Mouse (Mus musculus) lung, adult 18-20 months (tissue): Measurements from ENCODE around the gene Ntrk3.

Experiments
- DNase-seq, 2 experiments: peaks; one replicate each; pipeline ENCODE4 v3.0.0; 2022; ENCODE audit warnings: mixed read lengths in 2 of 2

The Ntrk3 gene

DNA sequence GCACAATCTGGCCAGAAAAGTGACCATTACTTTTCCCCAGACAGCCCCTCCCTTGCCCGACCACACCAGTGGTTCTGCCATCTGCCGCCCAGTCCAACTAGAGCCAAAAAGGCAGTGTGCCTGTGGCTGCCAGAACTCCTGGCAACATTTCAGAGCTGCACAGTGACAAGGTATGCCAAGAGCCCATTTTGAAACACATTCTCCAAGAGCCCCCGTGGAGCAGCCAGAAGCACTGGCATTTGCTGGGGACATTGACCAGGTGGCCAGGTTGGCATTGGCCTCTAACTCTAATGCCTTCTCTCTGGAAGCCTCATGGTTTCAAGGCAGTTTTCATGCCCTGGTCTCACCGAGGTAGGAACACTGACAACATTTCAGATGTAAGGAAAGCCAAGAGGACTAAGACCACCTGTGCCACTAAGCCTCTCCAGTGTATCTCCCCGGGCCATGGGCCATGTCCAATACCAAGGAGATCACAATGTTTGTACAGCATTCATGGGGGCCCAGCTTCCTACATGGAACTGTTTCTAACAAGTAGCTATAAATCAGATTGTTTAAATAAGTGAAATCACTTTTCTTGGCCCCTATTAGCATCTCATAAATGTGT is 218.9 kb downstream of the Ntrk3 start:
- no peak for DNase-seq

DNA sequence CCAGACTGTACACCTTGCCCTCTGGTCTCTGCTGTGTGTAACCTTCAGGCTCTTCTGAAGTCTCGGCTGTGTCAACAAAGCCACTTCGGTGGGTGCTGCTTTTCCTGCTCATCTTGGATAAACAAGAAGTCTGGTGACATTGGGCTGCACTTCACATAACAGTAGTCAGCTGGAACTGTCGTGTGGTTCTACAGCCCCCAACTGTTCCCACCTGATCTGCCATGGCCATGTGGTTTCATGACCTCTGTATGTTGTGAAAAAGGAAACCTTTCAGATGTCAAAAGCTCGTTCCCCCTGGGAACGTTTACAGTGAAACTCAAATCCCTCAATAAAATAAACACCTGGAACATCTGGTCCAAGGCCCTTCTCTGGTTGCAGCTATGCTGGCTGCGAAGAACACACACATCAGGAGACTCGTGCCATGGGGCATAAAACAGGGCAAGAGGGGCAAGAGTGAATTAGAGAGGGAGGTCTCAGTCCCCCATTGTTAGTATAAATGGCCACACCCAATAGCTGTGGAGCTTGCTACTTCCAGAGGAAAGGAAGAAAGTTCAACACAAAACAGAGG is 222.7 kb downstream of the Ntrk3 start:
- DNase-seq = no peak

DNA sequence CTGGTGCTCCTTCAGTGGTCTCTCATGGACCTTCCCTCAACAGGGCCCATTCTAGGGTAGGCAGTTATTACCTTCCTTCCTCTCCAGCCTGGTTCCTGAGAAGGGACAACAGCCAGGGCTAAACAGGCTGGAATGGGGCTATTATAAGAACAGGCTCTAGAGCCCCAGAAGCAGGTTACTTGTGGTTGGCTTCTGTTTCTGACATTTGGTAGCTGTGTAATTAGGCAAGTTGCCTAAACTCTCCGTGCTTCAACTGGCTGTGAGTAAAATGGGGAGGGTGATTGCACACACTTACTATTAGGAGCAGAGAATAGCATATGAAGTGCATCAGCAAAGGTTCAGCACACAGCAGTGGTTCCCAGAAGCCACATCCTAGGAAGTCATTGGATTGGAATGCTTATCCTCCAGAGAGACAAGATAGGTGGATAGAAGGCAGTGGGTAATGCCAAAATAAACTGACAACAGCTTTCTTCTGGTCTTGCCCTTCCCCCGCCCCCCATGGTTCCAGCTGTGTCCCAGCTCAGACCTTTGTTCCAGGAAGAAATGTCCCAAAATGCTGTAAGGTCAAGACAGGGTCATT is 230.7 kb downstream of the Ntrk3 start:
- no peak for DNase-seq

DNA sequence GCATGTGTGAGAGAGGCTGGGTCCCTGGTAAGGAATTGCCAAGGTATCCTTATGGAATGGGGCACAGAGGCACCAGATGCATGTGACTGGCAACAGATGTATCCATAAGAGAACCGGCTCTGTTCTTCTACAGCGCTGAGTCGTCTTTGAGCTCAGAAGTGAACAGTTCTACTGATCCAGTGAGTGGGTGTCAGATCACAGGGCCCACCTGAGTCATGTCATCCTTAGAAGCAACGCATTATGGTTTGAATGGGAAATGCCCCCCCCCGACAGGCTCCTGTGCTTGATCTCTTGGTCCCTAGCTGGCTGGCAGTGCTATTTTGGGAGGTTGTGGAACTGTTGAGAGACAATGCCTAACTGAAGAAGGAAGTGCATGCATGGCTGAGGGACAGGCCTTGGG is 236.9 kb downstream of the Ntrk3 start:
- no peak for DNase-seq

DNA sequence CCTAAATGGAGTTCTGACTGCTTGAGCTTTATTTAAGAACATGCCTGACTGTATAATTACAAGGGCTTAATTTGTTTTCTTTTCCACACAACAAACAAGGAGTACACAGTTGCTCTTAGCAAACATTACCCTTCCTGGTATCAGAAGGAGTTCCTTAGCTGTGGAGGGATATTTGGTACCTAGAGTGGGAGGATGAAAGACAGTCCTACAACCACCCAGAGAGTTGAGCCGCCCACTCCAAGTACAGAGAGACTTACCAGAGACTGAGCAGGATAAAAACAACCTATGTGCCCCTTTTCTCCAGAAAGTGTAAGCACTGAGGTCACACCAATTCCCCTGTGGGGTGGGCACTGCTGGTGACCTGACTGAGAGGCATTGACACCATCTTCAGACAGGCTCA is 237.8 kb downstream of the Ntrk3 start:
- no peak for DNase-seq

DNA sequence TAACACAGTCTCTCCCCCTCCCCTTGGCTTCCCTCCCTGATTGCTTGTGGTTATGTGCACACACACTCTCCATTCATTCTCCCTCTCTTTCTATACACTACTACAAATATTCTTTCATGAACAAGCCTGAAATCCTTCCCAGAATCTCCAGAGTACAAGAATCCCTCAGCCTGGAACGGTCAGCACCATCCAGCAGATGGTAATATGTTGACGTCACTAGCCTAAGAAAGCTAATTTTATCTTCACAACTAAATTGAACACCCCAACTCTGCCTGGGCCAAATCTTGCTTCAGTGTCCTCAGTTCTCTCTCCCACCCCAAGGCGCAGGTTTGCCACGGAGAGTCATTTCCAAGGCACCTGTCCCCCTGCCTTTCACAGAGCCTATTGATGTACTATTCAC is 239.5 kb downstream of the Ntrk3 start:
- no peak for DNase-seq

DNA sequence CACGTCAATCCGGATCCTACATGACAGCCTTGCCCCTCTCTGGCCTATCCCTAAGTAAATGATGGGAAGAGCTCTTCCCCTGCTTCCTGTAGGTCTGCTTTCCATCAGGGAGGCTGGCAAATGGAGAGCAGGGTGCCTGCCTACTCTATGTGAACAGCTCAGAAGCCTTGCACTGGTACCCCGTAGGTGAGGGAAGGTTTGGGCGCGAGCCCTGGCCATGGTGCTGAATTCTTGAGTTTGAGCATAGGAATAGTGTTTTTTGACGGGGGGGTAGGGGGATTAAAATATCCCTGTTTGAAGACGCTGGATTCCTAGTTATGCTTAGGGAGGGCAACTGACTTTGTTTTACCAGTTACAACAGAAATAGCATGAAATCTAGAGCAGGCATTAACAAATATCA is 240.0 kb downstream of the Ntrk3 start:
- no peak for DNase-seq

DNA sequence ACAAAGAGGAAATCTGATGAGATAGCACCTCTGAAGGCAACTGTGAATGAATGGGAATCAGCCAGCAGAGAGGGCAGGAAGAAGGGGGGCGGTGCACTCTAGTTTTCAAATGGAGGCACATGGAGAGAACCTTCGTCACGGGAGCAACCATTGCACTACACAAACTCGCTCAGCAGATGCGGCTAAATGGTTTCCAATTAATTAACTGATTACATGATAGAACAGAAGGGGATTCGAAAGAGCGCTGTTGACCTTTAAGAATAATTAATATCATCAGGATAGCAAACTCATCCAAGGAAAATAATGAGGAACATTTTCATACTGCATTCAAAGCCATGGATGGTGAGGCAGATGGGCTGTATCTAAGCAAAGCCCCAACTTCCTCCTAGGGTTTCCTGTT is 244.2 kb downstream of the Ntrk3 start:
- no peak for DNase-seq

DNA sequence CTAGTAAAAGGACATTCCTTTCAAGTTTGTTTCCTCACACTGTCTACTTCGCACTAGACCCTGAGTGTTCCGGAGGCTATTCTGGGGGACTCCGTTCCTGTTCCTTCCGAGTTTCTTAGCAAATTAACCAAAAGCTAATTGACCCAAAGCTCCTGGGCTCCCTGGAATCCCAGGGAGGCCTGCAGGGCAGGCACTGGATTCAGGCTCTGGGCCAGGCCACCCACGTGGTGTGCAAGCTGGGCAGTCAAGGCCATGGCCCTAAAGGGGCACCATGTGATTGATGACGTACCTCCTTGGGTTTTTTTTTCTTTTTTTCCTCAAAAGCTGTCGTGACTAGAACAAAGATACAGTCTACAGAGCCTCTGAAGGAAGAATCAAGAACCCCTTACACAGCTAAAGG is 246.6 kb downstream of the Ntrk3 start:
- no peak for DNase-seq

DNA sequence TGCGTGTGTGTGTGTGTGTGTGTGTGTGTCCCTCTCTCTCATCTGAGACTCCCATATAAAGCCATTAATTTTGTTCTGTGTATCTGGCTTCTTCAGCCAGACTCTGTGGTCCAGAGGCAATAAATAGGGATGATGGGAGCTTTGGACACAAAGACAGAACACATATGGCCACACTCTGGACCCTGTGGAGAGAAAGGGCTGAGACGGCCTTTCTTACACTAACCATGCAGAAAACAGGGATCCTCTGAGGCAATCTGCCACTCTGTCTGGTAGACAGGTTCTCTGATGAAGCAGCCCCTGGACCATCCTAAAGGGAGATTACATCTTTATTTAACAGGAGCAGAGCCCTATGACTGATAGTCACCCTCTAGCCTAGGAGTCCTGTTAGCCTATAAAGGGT is 253.5 kb downstream of the Ntrk3 start:
- DNase-seq = no peak

DNA sequence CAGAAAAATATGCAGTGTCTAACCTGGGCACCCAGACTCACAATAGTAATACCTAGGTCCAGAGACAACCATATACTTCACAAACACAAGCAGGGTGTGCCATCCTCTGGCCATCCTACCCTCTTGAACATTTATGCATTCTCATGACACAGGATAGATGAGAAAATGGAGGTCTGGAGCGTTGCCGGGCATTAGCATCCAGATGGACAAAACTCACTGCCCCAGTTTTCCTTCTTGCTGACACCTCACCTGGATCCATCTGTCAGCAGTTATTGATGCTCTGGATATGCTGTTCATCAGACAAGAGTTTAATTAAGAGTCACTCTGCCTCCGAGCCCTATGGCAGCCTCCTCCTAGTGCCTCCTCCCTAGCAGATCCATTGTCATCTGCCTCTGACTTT is 254.1 kb downstream of the Ntrk3 start:
- no peak for DNase-seq

DNA sequence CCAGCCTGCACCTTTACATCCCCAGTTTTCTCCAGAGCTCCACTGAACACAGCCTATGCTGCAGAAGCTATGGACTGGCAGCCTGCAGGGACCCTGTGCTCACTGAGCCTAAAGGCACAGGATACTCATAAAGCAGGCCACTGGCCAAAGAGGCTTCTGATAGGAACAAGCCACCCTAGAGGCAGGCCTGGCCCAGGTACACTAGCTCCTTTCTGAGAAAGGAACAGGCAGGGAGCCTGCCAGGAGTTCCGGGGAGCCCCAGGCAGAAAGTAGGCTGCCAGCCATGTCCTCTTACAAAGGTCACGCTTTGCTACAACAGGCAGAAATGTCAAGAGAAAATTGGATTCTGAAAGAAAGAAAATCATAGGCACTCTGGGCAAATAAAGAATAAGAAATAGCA is 254.8 kb downstream of the Ntrk3 start:
- DNase-seq = no peak

DNA sequence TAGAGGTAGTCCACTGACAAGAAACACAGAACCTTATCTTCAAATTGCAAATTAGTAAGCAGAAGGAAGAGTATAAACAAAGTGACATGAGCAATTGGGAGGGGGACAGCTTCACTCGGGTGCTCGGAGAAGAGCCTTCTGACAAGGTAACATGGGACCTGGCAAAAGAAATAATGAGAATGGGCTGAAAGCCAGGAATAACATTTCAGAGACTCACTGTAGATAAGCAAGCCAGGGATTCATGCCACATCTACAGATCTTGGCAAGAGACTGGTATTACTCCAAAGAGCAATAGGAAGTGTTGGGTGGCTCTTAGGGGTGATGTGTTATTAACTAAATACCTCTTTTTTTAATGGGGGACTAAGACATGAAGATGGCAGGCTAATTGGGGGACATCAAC is 258.9 kb downstream of the Ntrk3 start:
- DNase-seq = no peak

DNA sequence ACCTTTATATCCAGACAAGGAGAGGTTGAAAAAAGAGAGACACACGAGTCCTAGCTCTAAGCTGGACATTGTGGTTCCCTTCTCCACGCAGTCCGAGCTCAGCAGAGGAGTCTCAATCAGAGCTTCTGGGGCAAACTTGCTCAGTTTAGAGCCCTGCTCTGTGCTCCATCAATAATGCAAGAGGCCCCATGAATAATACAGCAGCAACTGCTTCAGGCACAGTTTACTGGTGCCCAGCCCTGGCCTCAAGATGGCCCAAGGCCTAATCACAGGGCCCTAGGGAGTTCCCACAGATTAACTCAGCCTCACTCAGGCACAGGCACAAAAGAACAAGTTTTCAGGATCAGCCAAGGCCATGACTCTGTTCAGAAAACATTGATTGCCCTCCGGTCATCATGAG is 266.1 kb downstream of the Ntrk3 start:
- no peak for DNase-seq

DNA sequence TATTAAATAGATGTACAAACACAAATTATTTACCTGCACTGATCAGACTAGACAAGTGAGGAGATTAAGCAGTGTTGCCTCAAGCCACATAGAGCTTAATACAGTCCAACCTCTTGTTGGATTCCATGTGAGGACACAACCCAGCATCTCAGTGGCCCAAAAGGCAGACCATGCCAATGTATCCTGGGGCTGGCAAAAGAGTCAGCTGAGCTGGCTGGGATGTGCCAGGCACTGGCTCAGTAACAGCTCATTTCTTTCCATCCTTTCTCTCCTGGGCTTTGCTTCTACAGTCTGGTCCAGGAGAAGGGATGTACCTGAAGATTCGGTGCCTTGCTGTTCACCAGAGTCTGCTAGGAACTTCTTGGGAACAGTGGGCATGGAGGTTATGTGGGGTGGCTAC is 266.5 kb downstream of the Ntrk3 start:
- DNase-seq = no peak

DNA sequence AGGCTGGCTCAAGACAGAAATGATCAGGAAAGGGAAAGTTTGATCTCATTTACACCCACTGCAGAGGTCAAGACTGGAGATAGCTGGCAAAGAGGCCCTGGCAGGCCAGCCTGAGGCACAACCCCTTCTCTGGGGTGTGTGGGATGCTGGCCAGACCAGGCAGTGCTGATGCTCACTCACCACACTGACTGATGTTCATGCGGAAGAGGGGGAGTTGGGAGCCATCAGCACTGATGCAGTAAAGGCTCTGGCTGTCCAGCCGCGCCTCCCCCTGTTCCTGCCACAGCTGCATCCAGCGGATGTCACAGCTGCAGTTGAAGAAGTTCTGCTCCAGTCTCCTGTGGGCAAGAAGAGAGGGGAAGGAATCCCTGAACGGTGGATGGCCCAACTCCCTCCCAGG is 275.2 kb downstream of the Ntrk3 start:
- no peak for DNase-seq

DNA sequence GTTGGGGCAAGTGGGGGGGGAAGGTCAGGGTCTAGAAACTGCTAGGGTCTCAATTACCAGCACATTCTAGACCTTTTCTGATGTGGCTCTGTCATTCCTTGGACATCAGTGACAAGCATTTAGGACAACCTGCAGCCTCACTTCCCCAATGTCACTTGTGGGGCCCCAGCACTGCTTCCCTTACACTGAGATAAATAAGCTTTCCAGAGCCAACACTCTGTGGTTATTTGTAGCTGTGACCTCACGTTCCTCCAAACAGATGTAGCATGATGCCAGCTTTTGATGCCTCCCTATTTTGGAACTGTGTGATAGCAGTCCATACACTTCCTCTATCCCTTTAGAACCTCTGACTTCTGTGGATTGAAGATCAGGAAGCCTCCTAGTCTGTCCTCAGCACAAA is 278.8 kb downstream of the Ntrk3 start:
- DNase-seq = no peak

DNA sequence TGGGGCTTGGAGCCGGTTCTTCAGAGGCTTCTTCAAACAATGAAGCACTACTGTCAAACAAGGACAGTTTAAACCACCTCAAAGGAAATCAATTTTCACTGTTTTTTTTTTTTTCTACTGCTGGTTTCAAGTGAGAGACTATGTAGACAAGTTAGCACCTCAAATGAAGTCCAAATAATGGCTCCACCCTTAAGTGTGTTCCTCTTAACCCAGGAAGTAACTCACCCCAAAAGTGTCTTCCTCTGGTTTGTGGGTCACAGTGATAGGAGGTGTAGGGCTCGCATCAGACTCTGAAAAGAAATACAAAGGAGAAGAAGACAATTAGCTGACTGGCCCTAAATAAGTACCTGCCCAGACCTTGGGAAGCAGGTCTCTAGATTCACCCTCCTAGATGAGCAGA is 286.1 kb downstream of the Ntrk3 start:
- DNase-seq = no peak

DNA sequence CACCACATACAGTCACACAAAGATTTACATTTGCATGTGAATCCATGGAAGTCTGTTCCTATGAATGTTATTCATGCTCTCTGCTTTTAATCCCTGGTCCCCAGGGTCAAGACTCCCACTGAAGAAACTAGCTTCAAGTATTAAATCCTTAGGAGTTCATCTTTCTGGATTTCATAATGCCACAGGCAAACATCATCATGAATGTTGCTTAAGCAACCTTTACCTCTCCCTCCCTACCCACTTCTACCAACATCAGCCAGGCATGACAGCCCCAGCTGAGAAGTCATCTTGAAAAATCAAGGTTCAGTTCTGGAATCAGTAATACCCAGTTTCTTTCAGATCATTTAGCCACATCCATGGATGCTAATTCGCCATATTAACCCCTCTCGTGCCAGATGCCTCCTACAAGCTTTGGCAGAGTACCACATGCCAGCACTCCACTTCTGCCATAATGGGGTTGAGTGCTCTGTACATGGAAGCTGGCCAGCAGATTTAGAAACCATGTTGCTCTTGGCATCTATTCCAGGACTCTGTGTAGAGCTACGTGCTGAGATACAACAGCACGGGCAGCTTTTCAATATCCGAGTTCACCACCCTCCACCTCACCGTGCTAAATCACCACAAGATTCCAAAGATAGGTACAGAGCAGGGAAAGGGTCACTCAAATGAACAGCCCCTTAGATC is 287.8 kb downstream of the Ntrk3 start:
- no peak for DNase-seq

DNA sequence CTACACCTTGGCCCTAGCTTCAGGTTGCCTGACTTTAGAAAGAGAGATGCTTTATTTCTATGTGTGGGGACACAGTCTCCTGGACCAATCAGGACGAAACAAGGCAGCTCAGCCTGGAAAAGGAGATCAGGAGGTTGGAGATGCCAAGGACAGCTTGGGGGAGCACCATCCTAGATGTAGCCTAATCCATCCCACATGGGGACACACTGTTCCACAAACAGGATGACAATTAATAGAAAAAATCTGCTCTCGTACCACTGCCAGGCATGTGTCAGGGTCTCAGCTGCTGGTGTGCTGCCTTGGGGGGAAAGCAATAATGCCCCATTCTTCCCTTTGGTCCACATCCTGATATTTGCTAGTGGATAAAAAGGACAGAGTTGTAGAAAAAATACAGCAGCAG is 289.0 kb downstream of the Ntrk3 start:
- no peak for DNase-seq

DNA sequence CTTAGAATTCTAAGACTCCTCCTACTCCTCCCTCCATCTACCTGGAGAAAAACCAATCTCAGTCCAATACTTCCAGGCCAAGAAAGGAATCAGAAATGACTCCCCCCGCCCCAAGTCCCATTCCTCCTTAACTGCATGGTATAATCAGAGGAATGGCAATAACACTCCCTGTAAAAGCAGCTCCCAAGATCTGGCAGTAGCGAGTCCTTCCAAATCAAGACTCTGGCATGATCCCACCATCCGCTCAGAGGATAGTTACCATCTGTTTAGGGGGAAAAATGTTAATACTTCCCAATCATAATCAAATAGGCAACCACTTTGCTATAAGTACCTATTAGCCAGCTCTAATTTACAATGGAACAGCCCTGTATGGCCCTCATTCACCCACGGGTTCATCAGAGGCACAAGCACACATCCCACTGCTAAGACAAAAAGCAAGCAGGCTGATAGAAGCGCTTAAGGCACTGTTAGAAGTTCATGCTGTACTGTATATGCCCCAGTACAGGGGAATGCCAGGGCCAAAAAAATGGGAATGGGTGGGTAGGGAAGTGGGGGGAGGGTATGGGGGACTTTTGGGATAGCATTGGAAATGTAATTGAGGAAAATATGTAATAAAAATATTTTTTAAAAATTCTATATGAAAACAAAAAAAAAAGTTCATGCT is 294.3 kb downstream of the Ntrk3 start:
- no peak for DNase-seq

DNA sequence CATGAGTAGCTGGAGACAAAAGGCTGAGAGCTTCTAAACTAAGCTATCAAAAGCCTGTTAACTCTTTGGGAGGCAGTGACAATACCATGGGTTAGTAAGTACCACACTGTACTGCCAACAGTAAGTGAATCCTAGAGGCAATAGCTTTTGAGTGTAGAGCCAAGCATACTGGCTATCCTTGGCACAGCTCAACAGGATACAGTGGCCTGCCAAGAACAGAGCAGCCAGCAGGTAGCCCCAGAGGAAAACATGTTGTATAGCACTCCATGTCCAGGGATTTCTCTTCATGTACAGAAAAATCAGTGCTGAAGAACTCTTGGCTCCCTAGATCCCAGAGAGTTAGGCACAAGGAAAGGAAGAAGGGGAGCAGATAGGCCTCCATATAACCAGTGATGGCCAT is 296.1 kb downstream of the Ntrk3 start:
- no peak for DNase-seq

DNA sequence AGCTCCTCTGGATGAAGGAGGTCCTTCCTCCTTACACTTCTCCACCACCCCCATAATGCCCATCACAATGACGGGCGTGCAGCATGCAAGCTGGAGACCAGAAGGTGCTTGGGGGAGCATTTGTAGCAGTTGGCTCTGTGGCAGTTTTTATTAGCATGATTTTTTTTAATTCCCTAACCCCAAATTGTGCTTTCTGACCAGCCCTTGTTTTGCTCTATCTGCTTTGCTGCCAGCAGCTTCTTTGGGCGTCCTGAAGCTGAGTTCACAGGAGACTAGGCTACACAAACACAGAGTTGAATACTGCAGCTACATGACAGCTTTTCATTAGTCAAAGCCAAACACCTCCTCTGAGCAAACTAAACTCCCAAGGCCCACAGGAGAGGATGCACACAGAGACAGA is 296.9 kb downstream of the Ntrk3 start:
- DNase-seq = no peak

DNA sequence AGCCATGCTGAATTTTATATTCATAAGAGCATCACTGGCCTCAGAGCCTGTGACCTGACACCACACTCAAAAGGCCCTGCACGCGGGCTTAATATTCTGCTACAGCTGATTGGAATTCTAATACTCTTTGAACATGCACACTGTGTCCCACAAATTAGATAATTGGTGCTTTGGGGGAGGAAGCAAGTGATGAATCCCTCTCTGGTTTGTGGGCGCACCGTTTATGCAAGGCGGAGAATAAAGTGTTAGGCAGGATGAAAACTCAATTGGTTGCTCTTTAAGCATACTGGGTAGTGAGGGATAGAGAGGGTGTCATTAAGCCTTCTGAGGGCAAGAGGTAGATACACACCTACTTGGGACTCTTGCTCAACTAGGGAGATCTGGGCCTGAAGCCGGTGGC is 297.3 kb downstream of the Ntrk3 start:
- no peak for DNase-seq
